Mouse (Mus musculus) mouse embryonic stem cell (cell line): ENCODE measurements around the gene Tbc1d12.
"Not testable (repeated sequence)": the region's sequence is repeated elsewhere in the genome, so short reads cannot be mapped to it uniquely, and the experiment has no call there.

Experiments
- in situ Hi-C, 2 experiments: fragments of 300-500 bp; cut with MboI; formaldehyde crosslinking; loops; 1 replicate in 1 of 2; 3 replicates in 1 of 2; pipeline ENCODE4 v1.14.3; 2019 to 2020; ENCODE audit warnings: low sequenced_read_pairs in 2 of 2, low pct_unique_long_range_greater_than_20kb in 1 of 2, mixed read lengths in 1 of 2; ENCODE audit not compliant: unreplicated experiment in 1 of 2

Tbc1d12 gene

DNA sequence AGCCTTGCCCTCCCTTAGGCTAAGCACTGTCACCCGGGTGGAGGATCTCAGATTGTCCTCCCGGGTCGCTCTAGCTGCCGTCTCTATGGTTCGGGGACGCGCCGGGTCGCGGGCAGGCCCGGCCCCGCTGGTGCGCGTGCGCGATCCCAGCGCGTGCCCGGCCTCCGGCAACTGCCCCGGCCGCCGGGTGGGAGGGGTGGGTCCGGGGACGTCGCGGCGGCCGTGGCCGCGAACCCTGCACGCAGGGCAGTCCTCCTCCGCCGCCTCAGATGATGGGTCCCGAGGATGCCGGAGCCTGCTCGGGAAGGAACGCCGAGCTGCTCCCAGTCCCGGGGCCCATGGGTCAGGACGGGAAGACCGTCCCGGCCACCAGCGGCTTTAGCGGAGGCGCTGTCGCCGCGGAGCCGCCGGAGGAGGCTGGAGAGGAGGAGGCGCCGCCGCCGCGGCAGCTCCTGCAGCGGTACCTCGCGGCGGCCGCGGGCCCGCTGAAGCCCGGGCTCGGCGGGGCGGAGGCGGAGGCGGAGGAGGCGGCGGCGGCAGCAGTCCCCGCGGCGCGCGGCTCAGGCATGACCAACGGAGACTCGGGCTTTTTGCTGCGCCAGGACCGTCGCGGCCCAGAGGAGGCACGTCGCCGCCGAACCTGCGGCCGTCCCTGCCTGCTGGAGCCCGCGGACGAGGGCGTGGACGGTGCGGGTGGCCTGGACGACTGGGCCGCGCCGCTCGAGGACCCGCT is at the start of gene Tbc1d12:
TSS of gene Tbc1d12 (plus strand) at position 142 of the 733 bp plus-strand sequence.
- in situ Hi-C loops = no loop called here

DNA sequence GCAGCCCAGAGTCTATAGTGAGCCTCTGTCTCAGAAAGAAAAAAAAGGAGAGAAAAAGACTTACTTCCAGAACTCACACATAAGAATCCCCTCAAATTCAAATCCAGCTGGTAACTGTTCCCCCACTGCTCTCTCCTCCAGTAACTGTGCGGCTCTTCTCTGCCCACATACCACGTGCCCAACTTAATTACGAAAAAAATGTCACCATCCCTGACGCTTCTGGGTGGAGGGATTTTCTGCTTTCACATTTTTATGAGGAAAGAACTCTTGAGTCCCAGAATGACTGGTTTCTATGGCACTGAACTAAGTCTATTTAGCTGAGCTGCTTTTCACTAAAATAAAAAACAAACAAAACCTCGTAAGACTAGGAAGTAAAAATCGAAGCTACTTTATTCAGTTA is 48.6 kb upstream of the Tbc1d12 start:
- in situ Hi-C loops = no loop called here

DNA sequence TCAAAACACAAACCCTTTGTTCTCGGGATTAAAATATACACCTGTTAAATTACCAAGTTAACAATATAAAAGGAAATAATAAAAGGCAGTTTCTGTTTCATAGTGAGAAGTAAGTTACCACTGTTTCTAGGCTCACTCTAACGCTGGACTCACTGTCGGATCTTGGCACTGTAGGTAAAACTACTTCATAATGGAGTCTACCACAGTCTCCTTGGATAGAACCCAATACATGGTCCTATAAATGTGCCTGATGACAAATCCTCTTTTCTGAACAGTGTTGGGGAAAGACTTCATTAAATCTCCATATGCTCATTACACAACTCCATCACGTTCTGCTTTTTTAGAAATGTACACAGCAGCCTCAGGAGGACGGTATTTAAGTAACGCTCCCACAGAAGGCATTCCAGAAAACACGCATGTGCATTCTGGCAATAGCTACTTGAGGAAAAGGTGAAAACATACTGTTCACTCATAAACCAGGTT is 42.8 kb upstream of the Tbc1d12 start:
- in situ Hi-C loops = no loop called here

DNA sequence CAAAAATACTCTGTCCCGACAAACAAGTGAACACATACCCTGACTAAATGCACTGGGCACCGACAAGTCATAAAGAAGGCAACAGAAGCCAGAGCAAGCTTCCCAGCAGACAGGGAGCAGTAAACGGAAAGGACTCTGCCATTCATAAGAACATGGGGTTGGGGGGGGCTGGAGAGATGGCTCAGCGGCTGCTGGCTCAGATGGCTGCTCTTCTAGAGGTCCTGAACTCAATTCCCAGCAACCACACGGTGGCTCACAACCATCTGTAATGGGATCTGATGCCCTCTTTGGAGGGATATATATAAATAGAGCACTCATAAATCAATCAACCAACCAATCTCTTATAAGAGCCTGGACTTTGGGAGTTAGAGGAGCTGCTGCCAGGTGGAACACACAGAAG is 39.8 kb upstream of the Tbc1d12 start:
- in situ Hi-C loops = no loop called here

DNA sequence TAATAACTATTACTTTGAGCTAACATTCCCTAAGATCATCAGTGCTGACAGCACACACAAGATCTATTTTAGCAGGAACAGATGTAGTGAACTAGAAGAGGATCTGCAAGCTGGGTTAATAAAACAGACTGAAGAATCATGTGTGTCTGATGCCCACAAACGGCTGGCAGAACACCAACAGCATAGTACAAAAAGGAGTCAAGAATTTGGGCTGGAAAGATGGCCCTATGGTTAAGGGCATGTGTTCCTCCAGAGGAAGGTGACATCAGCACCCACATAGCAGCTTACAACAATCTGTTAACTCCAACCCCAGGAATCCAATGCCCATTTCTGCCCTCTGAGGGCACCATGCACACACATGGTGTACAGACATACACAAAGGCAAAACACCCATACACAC is 38.1 kb upstream of the Tbc1d12 start:
- in situ Hi-C loops = no loop called here

DNA sequence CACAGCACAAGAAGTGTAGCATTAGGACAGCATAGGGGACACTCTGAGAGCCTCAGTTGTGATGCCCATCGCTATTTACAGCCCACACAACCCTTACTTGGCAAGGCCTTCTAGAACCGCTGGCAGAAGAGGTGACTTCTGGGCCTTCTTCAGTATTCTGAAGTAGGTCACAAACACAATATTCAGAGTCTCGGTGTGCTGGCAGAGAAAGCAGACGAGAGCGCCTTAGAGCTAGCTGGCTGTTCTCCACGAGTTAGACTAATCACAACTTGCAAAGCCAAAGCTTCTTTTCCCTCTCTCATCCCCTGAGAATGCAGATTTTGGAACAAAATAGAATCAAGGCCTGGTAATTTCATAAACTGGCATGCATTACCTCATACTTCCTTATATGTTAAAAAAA is 37.6 kb upstream of the Tbc1d12 start:
- in situ Hi-C loops = no loop called here

DNA sequence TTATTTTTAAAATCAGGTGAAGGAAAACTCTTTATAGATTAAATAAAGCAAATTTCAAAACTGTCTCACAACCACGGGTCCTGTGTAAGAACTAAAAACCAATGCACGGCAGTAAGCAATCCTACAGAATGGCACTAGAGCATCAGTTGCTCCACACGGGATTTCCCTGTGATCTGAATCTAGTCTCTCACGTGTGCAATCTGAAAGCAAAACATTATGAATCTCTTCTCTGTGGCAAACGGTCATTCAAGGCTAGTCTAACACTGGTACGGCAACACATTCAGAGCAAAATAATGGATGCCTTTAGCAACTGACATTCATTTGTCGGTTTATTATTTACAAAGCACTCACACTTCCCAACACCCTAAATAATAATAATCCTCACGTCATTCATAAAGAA is 18.2 kb upstream of the Tbc1d12 start:
- in situ Hi-C loops = loop anchor here in 1 of 2 experiments (25.0 kb wide), 1 partner anchor 119 kb away; the partner anchor contains the start of gene Hells

DNA sequence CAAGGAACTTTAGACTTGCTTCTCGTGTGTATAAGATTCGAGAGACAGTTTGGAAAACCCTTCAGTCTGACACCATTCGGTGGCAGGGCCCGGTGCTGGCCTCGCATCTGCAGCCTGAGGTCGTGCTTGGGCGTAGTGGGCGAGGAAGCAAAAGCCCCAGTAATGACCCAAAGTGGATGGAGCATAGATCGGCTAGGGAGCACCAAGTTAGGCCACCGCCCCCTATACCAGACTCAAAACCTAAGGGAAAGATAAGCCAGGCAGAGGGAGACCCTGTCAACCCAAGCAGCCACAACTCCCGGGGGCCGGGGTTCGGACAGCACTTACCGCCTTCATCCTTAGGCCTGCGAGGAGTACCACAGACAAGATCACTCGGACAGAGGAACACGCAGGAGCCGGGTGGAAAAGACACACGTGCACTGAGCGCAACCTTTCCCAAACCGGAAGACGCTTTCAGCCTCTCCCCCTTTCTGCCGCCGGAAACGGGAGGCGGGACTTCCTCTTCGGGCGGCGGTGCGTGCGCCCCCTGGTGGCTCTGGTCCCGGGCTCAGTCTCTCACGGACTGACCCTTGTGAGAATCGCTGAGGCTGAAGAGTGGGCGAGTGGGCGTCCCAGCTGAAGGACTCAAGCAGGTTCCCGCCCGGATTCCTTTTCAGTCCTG is 17.5 kb upstream of the Tbc1d12 start, which contains the start of gene Noc3l:
TSS of gene Noc3l (minus strand) at position 472 of the 661 bp plus-strand sequence.
- in situ Hi-C loops = loop anchor here in 1 of 2 experiments (25.0 kb wide), 1 partner anchor 118 kb away; the partner anchor contains the start of gene Hells

DNA sequence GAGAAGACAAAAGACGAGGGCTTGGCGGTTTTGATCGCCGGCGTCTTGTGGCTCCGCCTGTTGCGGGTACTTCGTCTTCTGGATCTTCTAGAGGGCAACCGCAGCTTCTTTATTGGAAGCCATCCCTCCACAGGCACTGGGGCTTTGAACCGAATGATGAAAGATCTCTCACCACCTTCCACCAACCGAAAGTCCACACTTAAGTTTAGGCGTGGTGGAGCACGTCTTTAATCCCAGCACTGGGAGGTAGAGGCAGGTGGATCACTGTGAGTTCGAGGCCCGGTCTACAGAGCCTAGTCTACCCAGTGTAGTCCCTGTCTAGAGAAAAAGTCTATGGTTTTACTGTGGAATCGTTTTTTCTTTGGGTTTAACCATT is 17.0 kb upstream of the Tbc1d12 start:
- in situ Hi-C loops = loop anchor here in 1 of 2 experiments (25.0 kb wide), 1 partner anchor 118 kb away; the partner anchor contains the start of gene Hells

DNA sequence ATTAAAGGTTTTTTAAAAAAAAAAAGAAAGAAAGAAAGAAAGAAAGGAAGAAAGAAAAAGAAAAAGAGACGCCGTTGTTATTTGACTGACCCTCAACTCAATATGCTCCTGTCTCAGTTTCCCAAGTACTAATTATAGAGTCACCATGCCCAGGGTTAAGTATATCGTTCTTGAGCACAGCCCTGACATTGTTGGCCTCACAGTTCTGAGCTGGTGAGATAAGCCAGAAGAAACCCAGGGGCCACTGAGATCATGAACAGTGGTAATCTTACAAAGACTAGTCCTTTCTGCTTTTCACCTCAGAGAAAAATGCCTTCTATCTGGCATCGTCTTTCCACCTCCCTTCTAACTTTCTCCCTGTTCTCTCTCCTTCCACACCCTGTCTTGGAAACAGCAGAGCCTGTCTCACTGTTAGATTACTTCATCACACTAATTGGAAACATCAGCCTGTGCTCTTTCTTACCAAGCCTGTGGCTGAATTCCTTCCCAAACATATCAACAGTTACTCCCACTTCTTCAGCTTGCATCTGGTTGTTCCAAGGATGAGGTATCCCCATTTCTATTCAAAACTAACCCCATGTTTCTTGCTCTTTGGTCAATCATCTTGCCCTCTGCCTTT is 16.1 kb upstream of the Tbc1d12 start:
- in situ Hi-C loops = loop anchor here in 1 of 2 experiments (25.0 kb wide), 1 partner anchor 117 kb away; the partner anchor contains the start of gene Hells

DNA sequence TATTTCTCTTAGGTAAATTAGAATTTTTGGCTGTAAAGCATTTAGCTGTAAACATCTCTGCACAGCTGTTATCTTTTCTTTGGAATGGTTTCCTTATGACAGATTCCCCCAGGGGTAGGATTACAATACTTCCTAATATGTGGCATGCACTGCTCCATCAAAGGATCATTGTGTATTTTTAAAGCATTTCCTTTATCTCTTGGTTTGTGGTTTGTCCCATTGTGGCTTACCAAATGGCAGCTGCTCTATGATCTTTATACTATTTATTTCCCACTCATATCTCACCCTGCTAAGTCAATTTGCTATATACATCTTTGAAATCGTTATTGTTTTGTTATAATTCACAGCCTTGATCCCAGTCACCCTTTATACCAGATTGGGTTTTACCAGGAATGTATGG is 3.2 kb upstream of the Tbc1d12 start:
- in situ Hi-C loops = no loop called here

DNA sequence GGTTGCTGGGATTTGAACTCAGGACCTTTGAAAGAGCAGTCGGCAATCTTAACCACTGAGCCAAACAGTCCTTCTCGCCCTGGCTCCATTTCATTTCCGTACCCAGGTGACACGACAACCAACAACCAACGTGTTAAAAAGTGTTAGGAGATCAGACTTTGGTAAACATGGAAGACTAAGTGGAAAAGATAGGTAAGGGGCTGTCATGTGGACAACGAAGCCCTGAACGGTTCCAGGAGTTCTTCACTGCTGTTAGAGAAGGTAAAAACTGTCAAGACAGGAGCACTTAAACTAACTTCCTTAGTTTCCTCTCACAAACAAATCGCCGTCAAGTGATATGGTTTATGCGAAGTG is 318 bp upstream of the Tbc1d12 start:
- in situ Hi-C loops = no loop called here

DNA sequence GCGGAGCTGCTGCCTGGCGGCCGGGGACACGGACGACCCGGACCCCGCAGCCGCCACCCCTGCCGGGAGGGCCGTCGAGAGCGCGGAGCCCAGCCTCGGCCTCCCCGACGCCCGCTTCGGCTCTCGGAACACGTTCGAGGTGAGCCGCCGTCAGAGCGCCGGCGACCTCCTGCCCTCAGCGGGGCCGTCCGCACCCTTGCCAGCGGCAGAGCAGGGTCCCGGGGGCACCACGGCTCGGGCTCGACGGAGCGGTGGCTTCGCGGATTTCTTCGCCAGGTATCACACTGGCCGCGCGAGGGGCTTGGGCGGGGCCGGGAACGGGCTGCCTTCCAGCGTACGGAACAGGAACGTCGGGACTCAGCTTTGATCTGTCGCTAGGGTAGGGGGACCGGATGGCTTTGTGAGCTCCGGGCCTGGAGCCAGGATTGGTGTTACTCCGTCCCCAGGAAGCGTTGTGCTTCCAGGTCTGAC is 827 bp downstream of the Tbc1d12 start:
- in situ Hi-C loops = no loop called here

DNA sequence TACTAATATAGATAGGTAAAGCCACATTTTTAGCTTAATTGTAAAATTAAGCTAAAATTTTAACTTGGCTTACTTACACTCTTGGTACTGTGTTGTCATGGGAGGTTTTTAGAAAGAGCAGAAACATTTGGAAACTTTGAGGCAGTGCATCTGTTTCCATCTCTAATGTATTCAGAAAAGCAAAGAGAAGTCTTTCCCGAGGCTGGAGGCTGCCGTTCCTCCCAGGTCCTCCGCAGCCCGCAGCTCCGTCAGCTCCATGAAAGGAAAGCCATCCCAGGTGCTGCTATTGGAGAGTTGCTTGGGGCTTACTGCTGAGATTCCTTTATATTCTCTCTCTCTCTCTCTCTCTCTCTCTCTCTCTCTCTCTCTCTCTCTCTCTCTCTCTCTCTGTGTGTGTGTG is 8.4 kb downstream of the Tbc1d12 start:
- in situ Hi-C loops = no loop called here

DNA sequence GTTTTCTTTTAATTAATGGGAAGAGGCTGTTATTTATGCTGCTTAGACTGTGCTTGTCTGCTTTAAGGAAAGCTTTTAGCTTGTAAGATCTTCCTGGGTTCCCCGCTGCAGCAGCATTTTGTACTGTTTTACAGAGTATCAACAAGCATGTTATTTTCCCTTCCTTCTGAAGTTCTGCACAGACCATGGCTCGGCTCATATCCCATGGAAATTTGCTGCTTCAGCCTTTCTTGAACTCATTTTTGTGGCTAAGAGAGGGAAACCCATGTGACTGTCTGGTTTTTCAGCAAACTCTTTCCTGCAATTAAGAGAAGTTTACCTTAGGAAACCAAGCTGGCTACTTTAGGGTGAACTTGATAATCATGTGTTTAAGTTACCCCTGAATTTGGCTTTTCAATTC is 10.0 kb downstream of the Tbc1d12 start:
- in situ Hi-C loops = no loop called here

DNA sequence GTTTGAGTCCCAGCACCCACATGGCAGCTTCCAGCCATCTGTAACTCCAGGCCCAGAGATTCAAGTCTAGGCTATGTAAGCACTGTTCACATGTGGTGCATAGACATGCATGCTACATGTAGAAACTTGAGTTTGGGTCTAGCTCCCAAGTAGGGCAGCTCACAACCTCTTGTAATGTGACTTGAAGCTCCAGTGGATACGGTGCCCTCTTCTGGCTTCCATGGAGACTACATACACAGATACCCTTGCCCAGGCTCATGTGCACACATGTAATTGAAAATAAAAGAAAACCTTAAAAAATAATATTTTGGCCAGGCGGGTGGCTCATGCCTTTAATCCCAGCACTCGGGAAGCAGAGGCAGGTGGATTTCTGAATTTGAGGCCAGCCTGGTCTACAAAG is 21.8 kb downstream of the Tbc1d12 start:
- in situ Hi-C loops = no loop called here

DNA sequence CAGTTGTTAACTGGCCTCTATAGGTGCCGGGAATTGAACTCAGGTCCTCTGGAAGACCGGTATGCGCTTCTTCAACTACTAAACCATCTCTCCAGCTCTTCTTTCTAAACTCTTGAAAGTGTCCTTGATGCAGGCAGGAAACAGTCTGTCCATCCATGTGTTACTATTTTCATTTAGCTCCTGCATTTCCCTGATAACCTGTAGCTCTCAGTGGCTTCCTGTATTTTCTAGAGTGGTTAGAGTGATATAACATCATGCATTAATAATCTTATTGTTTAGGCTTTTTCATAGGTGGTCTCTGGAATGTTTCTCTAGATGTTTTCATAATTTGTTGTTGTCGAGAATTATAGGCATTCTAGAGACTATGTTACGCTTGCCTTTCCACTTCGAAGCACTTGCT is 26.1 kb downstream of the Tbc1d12 start:
- in situ Hi-C loops = no loop called here

DNA sequence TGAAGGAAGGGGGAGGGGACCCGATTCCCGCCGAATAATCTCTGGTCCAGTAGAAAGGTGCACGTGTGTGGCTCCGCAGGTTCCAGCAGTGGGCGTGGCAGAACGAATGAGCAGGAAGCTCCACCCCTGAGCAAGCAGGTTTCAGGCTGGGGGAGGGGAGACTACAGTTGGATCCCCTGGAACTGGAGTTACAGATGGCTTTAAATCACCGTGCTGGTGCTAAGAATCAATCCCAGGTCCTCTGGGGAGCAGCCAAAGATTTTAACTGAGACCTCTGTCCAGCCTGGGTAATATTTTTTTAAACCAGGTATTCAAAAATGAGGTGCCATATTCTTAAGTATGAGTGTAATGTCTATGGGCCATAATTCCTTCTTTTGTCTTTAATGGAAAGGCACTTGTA is 38.4 kb downstream of the Tbc1d12 start:
- in situ Hi-C loops = not testable (repeated sequence)

DNA sequence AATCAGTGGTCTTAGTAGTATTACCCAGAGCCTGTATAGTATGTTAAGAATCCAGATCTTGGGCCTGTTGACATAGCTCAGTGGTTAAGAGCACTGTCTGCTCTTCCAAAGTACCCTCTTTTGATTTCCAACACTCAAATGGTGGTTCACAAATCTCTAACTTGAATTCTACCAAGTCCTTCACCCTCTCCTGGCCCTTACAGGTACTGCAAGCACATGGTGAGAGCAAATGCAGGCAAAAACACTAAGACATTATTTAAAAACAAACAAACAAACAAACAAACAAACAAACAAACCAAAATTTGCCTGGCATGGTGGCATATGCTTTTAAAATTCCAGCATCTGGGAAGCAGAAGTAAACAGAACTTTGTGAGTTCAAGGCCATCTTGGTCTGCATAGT is 43.9 kb downstream of the Tbc1d12 start:
- in situ Hi-C loops = no loop called here
